Mouse (Mus musculus): ENCODE data around the gene Pyroxd2.
"Not testable (repeated sequence)": the region's sequence is repeated elsewhere in the genome, so short reads cannot be mapped to it uniquely, and the experiment has no call there.

Pyroxd2 gene

GRCm38 (mm10) chr19:42690256-42690655 is 62.3 kb downstream of the Pyroxd2 start:
- DNase-seq (ENCODE audit: low spot score in 2 of 2): no peak

GRCm38 (mm10) chr19:42689786-42690185 is 62.8 kb downstream of the Pyroxd2 start:
- DNase-seq (ENCODE audit: low spot score in 2 of 2): no peak

- DNase-seq (ENCODE audit: low spot score in 2 of 2): no peak
These were observed 63.3 kb downstream of the Pyroxd2 start for GRCm38 (mm10) chr19:42689321-42689720.

GRCm38 (mm10) chr19:42682776-42683175 is 69.8 kb downstream of the Pyroxd2 start:
- not testable (repeated sequence) for DNase-seq (ENCODE audit: low spot score in 2 of 2)

GRCm38 (mm10) chr19:42678191-42678590 is 74.4 kb downstream of the Pyroxd2 start:
- no peak for DNase-seq (ENCODE audit: low spot score in 2 of 2)

GRCm38 (mm10) chr19:42677452-42677851 is 75.1 kb downstream of the Pyroxd2 start:
- no peak for DNase-seq (ENCODE audit: low spot score in 2 of 2)

- DNase-seq (ENCODE audit: low spot score in 2 of 2): no peak
These were observed 75.6 kb downstream of the Pyroxd2 start for GRCm38 (mm10) chr19:42676931-42677330.

Data from heart, adult 9 months (tissue).